Mouse (Mus musculus): ENCODE data around the gene Fstl3. TPM values are rescaled to one million over a fixed set of nuclear protein-coding genes. Genes with fewer than 3 reads are reported as not detected.

The Fstl3 gene
- total RNA-seq, 2 experiments from 2014 or later: 1.2 to 1.8 TPM

Other genes starting within 250 kb of the Fstl3 start
- gene Plpp2, start 243.5 kb upstream of the Fstl3 start, total RNA-seq (2021): under 1 TPM; 0.56 to 0.96 TPM
- 10 to 100 TPM; 14.0 to 15.2 TPM for gene Mier2, start 222.1 kb upstream of the Fstl3 start, total RNA-seq (2021)
- gene Theg, start 189.9 kb upstream of the Fstl3 start, total RNA-seq (2021): not detected
- under 1 TPM; 0.10 to 0.25 TPM for gene C2cd4c, start 163.2 kb upstream of the Fstl3 start, total RNA-seq (2021)
- 1 to 10 TPM; 2.3 to 2.5 TPM for gene Shc2, start 139.4 kb upstream of the Fstl3 start, total RNA-seq (2021)
- 10 to 100 TPM; 55.1 to 58.1 TPM for gene Odf3l2, start 131.5 kb upstream of the Fstl3 start, total RNA-seq (2021)
- gene Madcam1, start 112.7 kb upstream of the Fstl3 start, total RNA-seq (2021): not detected
- gene Tpgs1, start 107.9 kb upstream of the Fstl3 start, total RNA-seq (2021): 10 to 100 TPM; 19.2 to 19.6 TPM
- 100 to 1,000 TPM; 344 to 378 TPM for gene Cdc34, start 95.1 kb upstream of the Fstl3 start, total RNA-seq (2021)
- gene Gzmm, start 88.3 kb upstream of the Fstl3 start, total RNA-seq (2021): 1 to 10 TPM; 4.4 to 6.0 TPM
- 100 to 1,000 TPM; 528 to 635 TPM for gene Bsg, start 72.8 kb upstream of the Fstl3 start, total RNA-seq (2021)
- under 1 TPM; 0.72 to 0.79 TPM for gene Hcn2, start 60.6 kb upstream of the Fstl3 start, total RNA-seq (2021)
- gene Polrmt, start 30.7 kb upstream of the Fstl3 start, total RNA-seq (2021): 10 to 100 TPM; 29.4 to 33.2 TPM
- not detected for gene Fgf22, start 22.2 kb upstream of the Fstl3 start, total RNA-seq (2021)
- gene Rnf126, start 10.3 kb upstream of the Fstl3 start, total RNA-seq (2021): 10 to 100 TPM; 35.1 to 40.1 TPM
- not detected for gene Prss57, start 13.7 kb downstream of the Fstl3 start, total RNA-seq (2021)
- 10 to 100 TPM; 13.8 to 21.4 TPM for gene Palm, start 16.3 kb downstream of the Fstl3 start, total RNA-seq (2021)
- not detected for gene Misp, start 43.7 kb downstream of the Fstl3 start, total RNA-seq (2021)
- gene Ptbp1, start 77.2 kb downstream of the Fstl3 start, total RNA-seq (2021): 10 to 100 TPM; 17.2 to 17.4 TPM
- gene Prtn3, start 97.2 kb downstream of the Fstl3 start, total RNA-seq (2021): not detected
- gene Plppr3, start 97.4 kb downstream of the Fstl3 start, total RNA-seq (2021): not detected
- gene Elane, start 109.0 kb downstream of the Fstl3 start, total RNA-seq (2021): not detected
- gene Cfd, start 113.6 kb downstream of the Fstl3 start, total RNA-seq (2021): 10 to 100 TPM; 47.6 to 86.0 TPM
- gene Med16, start 131.7 kb downstream of the Fstl3 start, total RNA-seq (2021): 10 to 100 TPM; 27.5 to 35.3 TPM
- not detected for gene Gm26602, start 133.6 kb downstream of the Fstl3 start, total RNA-seq (2021)
- under 1 TPM in 1 of 2 experiments, not detected in 1; 0.23 TPM for gene Kiss1r, start 139.7 kb downstream of the Fstl3 start, total RNA-seq (2021)
- 100 to 1,000 TPM; 114 to 118 TPM for gene R3hdm4, start 143.9 kb downstream of the Fstl3 start, total RNA-seq (2021)
- gene Arid3a, start 149.8 kb downstream of the Fstl3 start, total RNA-seq (2021): 1 to 10 TPM; 1.3 to 1.8 TPM
- gene Wdr18, start 182.9 kb downstream of the Fstl3 start, total RNA-seq (2021): 10 to 100 TPM; 17.5 to 23.9 TPM
- under 1 TPM; 0.07 to 0.15 TPM for gene Grin3b, start 193.4 kb downstream of the Fstl3 start, total RNA-seq (2021)
- gene Tmem259, start 207.1 kb downstream of the Fstl3 start, total RNA-seq (2021): 10 to 100 TPM; 71.5 to 72.4 TPM
- gene Cnn2, start 211.3 kb downstream of the Fstl3 start, total RNA-seq (2021): 1 to 10 TPM; 5.2 to 6.0 TPM
- gene Abca7, start 219.2 kb downstream of the Fstl3 start, total RNA-seq (2021): 1 to 10 TPM; 5.4 to 5.8 TPM
- gene Arhgap45, start 239.4 kb downstream of the Fstl3 start, total RNA-seq (2021): 1 to 10 TPM; 1.1 to 2.7 TPM

Data from gastrocnemius, postnatal 36 days (tissue).